ENCODE assay signal across 8 mouse cellular contexts in genomic region chr11:23497335-23497717, GRCm38 (mm10). TPM values are rescaled to one million over a fixed set of nuclear protein-coding genes. Genes with fewer than 3 reads are reported as not detected.
DNase-seq lines count a peak whose midpoint lies in the region; ATAC-seq and TF ChIP-seq lines count a peak whose summit lies in the region.

No protein-coding gene starts in this region.

- DNase-seq in adrenal gland, adult 2 months = peak; percentile 84
- DNase-seq in adrenal gland, adult (ENCODE audit: inconsistent age in 2 of 2, low spot score in 1 of 2) = no peak
- DNase-seq in Patski (ENCODE audit: low read depth, low spot score) = no peak
- peak; percentile 78 for DNase-seq in heart, postnatal 0 days (ENCODE audit: low spot score)
- peak; percentile 47 to 64 for DNase-seq in layer of hippocampus, adult 8-10 months (ENCODE audit: low spot score in 2 of 2)
- DNase-seq in retina, adult 2 months (ENCODE audit: low read depth, low spot score) = peak; percentile 32

- H3K9ac ChIP-seq in embryonic facial prominence, embryonic 13.5 days = peak overlapping the region; percentile 95
- peak overlapping the region; percentile 90 for H3K9ac ChIP-seq in heart, postnatal 0 days (replicated peaks; ENCODE audit: low read depth, low read length)
- H3K9ac ChIP-seq in lung, embryonic 16.5 days (ENCODE audit: low read length) = peak overlapping the region; percentile 95

- peaks cover 38% of the 10 kb centered on the region for H3K36me3 ChIP-seq in embryonic facial prominence, embryonic 13.5 days
- H3K36me3 ChIP-seq in heart, postnatal 0 days (replicated peaks; ENCODE audit: control insufficient read depth, insufficient read depth, low read length) = peaks cover 23% of the 10 kb centered on the region
- H3K36me3 ChIP-seq in lung, embryonic 16.5 days (ENCODE audit: control insufficient read depth, insufficient read depth, low read length) = peaks cover 21% of the 10 kb centered on the region

- no peak for TF ChIP-seq EP300 in heart, postnatal 0 days (IDR thresholded peaks at IDR 0.05; ENCODE audit: low read depth)

- H3K27me3 ChIP-seq in Patski = no peaks in the 10 kb centered on the region
- no peaks in the 10 kb centered on the region for H3K27me3 ChIP-seq in embryonic facial prominence, embryonic 13.5 days
- no peaks in the 10 kb centered on the region for H3K27me3 ChIP-seq in heart, postnatal 0 days (ENCODE audit: control insufficient read depth, insufficient read depth, low read length)
- no peaks in the 10 kb centered on the region for H3K27me3 ChIP-seq in lung, embryonic 16.5 days (ENCODE audit: control insufficient read depth, insufficient read depth, low read depth, low read length)

- POLR2A ChIA-PET in Patski (lab: Charles Lee) = interaction anchor here (2.2 kb wide), 1 partner anchor 9 kb away, joined by 8 read pairs; no protein-coding TSS in a partner anchor

- no peaks in the 10 kb centered on the region for H3K9me3 ChIP-seq in embryonic facial prominence, embryonic 13.5 days
- H3K9me3 ChIP-seq in heart, postnatal 0 days (replicated peaks; ENCODE audit: control insufficient read depth, low read length) = no peaks in the 10 kb centered on the region
- no peaks in the 10 kb centered on the region for H3K9me3 ChIP-seq in lung, embryonic 16.5 days (ENCODE audit: control insufficient read depth, low read length)

- no peak for TF ChIP-seq CTCF in Patski (IDR thresholded peaks at IDR 0.05)
- no peak for TF ChIP-seq CTCF in heart, postnatal 0 days (IDR thresholded peaks at IDR 0.05; ENCODE audit: low read depth)

- ATAC-seq in Patski = peak; percentile 67
- ATAC-seq in embryonic facial prominence, embryonic 13.5 days (ENCODE audit: insufficient number of reproducible peaks, insufficient read depth, low FRiP score, low TSS enrichment, low read depth) = peak; percentile 82
- ATAC-seq in heart, postnatal 0 days (ENCODE audit: insufficient read depth, low read depth) = peak; percentile 78
- ATAC-seq in lung, embryonic 16.5 days (ENCODE audit: low read depth) = peak; percentile 83

- peaks cover 17% of the 10 kb centered on the region for H3K4me1 ChIP-seq in embryonic facial prominence, embryonic 13.5 days
- H3K4me1 ChIP-seq in heart, postnatal 0 days (ENCODE audit: control insufficient read depth, insufficient read depth) = peaks cover 14% of the 10 kb centered on the region
- peaks cover 11% of the 10 kb centered on the region for H3K4me1 ChIP-seq in lung, embryonic 16.5 days (replicated peaks; ENCODE audit: control insufficient read depth, insufficient read depth, low read length)

- in situ Hi-C loops in Patski (cut with MboI; ENCODE audit: low pct_unique_long_range_greater_than_20kb) = loop anchor here (5.0 to 25.0 kb wide), 2 partner anchors 70 to 390 kb away; partner anchors contain the start of gene Papolg

- peak overlapping the region; percentile 94 for H3K27ac ChIP-seq in embryonic facial prominence, embryonic 13.5 days
- H3K27ac ChIP-seq in heart, postnatal 0 days (ENCODE audit: low read depth) = peak overlapping the region; percentile 95
- peak overlapping the region; percentile 97 for H3K27ac ChIP-seq in lung, embryonic 16.5 days (ENCODE audit: low read length)

- 0% methylated on average over 22 of the region's 22 CpGs for WGBS in embryonic facial prominence, embryonic 13.5 days
- WGBS in heart, postnatal 0 days = 0% methylated on average over 15 of the region's 22 CpGs
- 0% methylated on average over 20 of the region's 22 CpGs for WGBS in lung, embryonic 16.5 days

- CTCF ChIA-PET in Patski (lab: Charles Lee) = interaction anchor here (1.0 to 1.3 kb wide), 2 partner anchors 21 to 510 kb away, joined by 3 read pairs; no protein-coding TSS in a partner anchor

- H3K4me2 ChIP-seq in embryonic facial prominence, embryonic 13.5 days = peak overlapping the region; percentile 92
- H3K4me2 ChIP-seq in heart, postnatal 0 days (ENCODE audit: low read depth, low read length) = peak overlapping the region; percentile 65
- peak overlapping the region; percentile 87 for H3K4me2 ChIP-seq in lung, embryonic 16.5 days (ENCODE audit: low read depth, low read length)

- H3K4me3 ChIP-seq in embryonic facial prominence, embryonic 13.5 days = peak overlapping the region; percentile 79
- peak overlapping the region; percentile 87 for H3K4me3 ChIP-seq in heart, postnatal 0 days (ENCODE audit: low read depth, low read length)
- H3K4me3 ChIP-seq in lung, embryonic 16.5 days (ENCODE audit: low read length) = peak overlapping the region; percentile 90

RNA-seq across cellular contexts. Expression of gene Ahsa2, which starts 0.5 kb away (rescaled TPM):
- 100 to 1,000 TPM in 1 of 2 experiments, 10 to 100 TPM in 1; 61.0 to 120 TPM for total RNA-seq in adrenal gland, adult 2 months (2021)
- polyA plus RNA-seq in adrenal gland, adult 2 months (2012; rRNA removed) = 7.7 and 8.0 TPM in 2 replicates
- polyA plus RNA-seq in Patski (2021) = 91.4 TPM
- 90.9 and 93.1 TPM in 2 replicates for polyA plus RNA-seq in embryonic facial prominence, embryonic 13.5 days (2015; fragmentation: Nextera tagmentation; extraction: Ambion mirVana)
- total RNA-seq in heart, postnatal 0 days (2014; rRNA removed; ENCODE audit: low replicate concordance) = 4.9 and 15.8 TPM in 2 replicates
- polyA plus RNA-seq in heart, postnatal 0 days (2015; fragmentation: Nextera tagmentation; extraction: Ambion mirVana) = 34.7 and 42.9 TPM in 2 replicates
- total RNA-seq in layer of hippocampus, adult 8-10 months (2022) = 10 to 100 TPM; 40.8 to 55.9 (median 48.0) TPM
- 79.0 and 80.6 TPM in 2 replicates for polyA plus RNA-seq in lung, embryonic 16.5 days (2015; fragmentation: Nextera tagmentation; extraction: Ambion mirVana)

RNA-seq across cellular contexts. Expression of gene 1700093K21Rik, which starts 23.6 kb away (rescaled TPM):
- total RNA-seq in adrenal gland, adult 2 months (2021) = not detected
- polyA plus RNA-seq in adrenal gland, adult 2 months (2012; rRNA removed) = 0.45 TPM in 1 of 2 replicates, not detected in the other
- polyA plus RNA-seq in Patski (2021) = not detected
- polyA plus RNA-seq in embryonic facial prominence, embryonic 13.5 days (2015; fragmentation: Nextera tagmentation; extraction: Ambion mirVana) = not detected in 2 replicates
- total RNA-seq in heart, postnatal 0 days (2014; rRNA removed; ENCODE audit: low replicate concordance) = not detected in 2 replicates
- polyA plus RNA-seq in heart, postnatal 0 days (2015; fragmentation: Nextera tagmentation; extraction: Ambion mirVana) = not detected in 2 replicates
- under 1 TPM in 1 of 4 experiments, not detected in 3; 0.77 TPM for total RNA-seq in layer of hippocampus, adult 8-10 months (2022)
- polyA plus RNA-seq in lung, embryonic 16.5 days (2015; fragmentation: Nextera tagmentation; extraction: Ambion mirVana) = not detected in 2 replicates

Comparison
In these comparisons a context has a peak if more than half of its experiments do, and no peak if none do; other contexts are left out.
1. DNase-seq: peak in adrenal gland, adult 2 months (single experiment), heart, postnatal 0 days (single experiment), layer of hippocampus, adult 8-10 months (2 of 2) and retina, adult 2 months (single experiment); none in adrenal gland, adult (0 of 2) and Patski (single experiment).
2. Peak in every context shown above with its lines, with median percentiles within 50 percentile points of each other: ATAC-seq, H3K27ac ChIP-seq, H3K4me2 ChIP-seq, H3K4me3 ChIP-seq and H3K9ac ChIP-seq.